Comparison of ENCODE assay signal across 20 mouse cellular contexts in genomic region chr8:70903112-70903511, GRCm38 (mm10). TPM values are rescaled to one million over a fixed set of nuclear protein-coding genes. Genes with fewer than 3 reads are reported as not detected.
DNase-seq lines count a peak whose midpoint lies in the region; ATAC-seq and TF ChIP-seq lines count a peak whose summit lies in the region.
"Had no signal": no experiment of that assay in that cellular context is flagged by ENCODE, and none has a peak within 500 bp of the region (broad histone marks: within the 10 kb centered on the region; RNA-seq: fewer than 3 reads in every experiment).

No protein-coding gene starts in this region.

- H3K27ac ChIP-seq in hindbrain, embryonic 13.5 days, result no peak overlapping the region
- H3K27ac ChIP-seq in hindbrain, postnatal 0 days, result no peak overlapping the region
- no peak overlapping the region for H3K27ac ChIP-seq in neural tube, embryonic 13.5 days (replicated peaks)
- H3K27ac ChIP-seq in neural tube, embryonic 15.5 days (replicated peaks), result no peak overlapping the region
- H3K27ac ChIP-seq in left cerebral cortex, adult 2 months, result no peak overlapping the region
- H3K27ac ChIP-seq: heart, embryonic 13.5 days; kidney, embryonic 15.5 days; limb, embryonic 15.5 days had no signal

- peak overlapping the region; percentile 35; the same call in 1 of the 2 replicates for H3K9ac ChIP-seq in hindbrain, embryonic 13.5 days
- no peak overlapping the region for H3K9ac ChIP-seq in hindbrain, postnatal 0 days (replicated peaks; ENCODE audit: low read length)
- peak overlapping the region; percentile 54 for H3K9ac ChIP-seq in neural tube, embryonic 13.5 days
- no peak overlapping the region for H3K9ac ChIP-seq in neural tube, embryonic 15.5 days (replicated peaks)
- H3K9ac ChIP-seq: heart, embryonic 13.5 days; kidney, embryonic 15.5 days; limb, embryonic 15.5 days had no signal

- TF ChIP-seq CTCF in hindbrain, postnatal 0 days (IDR thresholded peaks at IDR 0.05; ENCODE audit: low read depth), result no peak
- no peak for TF ChIP-seq CTCF in left cerebral cortex, adult 2 months (IDR thresholded peaks at IDR 0.05)

- H3K36me3 ChIP-seq in hindbrain, embryonic 13.5 days, result no peaks in the 10 kb centered on the region
- no peaks in the 10 kb centered on the region for H3K36me3 ChIP-seq in hindbrain, postnatal 0 days (ENCODE audit: insufficient read depth, low read length)
- no peaks in the 10 kb centered on the region for H3K36me3 ChIP-seq in neural tube, embryonic 13.5 days
- H3K36me3 ChIP-seq in neural tube, embryonic 15.5 days, result no peaks in the 10 kb centered on the region
- H3K36me3 ChIP-seq: heart, embryonic 13.5 days; kidney, embryonic 15.5 days; limb, embryonic 15.5 days had no signal

- ATAC-seq in hindbrain, embryonic 13.5 days (ENCODE audit: low FRiP score), result no peak
- no peak for ATAC-seq in hindbrain, postnatal 0 days
- no peak for ATAC-seq in neural tube, embryonic 13.5 days (ENCODE audit: low read depth)
- ATAC-seq in neural tube, embryonic 15.5 days (ENCODE audit: low FRiP score), result no peak
- ATAC-seq: CD4-positive, CD25-positive, alpha-beta regulatory T cell, adult 4 months; hindbrain, embryonic 16.5 days; intestine, postnatal 0 days had no signal

- intact Hi-C loops in left cerebral cortex, adult 2 months (cut with DNase I), result no loop called here

- no peak for DNase-seq in hindbrain, postnatal 0 days (ENCODE audit: low spot score)
- peak; percentile 34 for DNase-seq in ZHBTc4 (ENCODE audit: low read depth, low spot score)
- DNase-seq in spleen, adult 12 weeks (ENCODE audit: low spot score), result no peak
- no peak for DNase-seq in left cerebral cortex, adult 2 months (ENCODE audit: extremely low spot score in 1 of 2, low spot score in 2 of 2)
- DNase-seq: cerebellum, adult 8-10 months; kidney, postnatal 4 days; lung, postnatal 10 days had no signal

- H3K4me3 ChIP-seq in hindbrain, embryonic 13.5 days, result no peak overlapping the region
- no peak overlapping the region for H3K4me3 ChIP-seq in hindbrain, postnatal 0 days (ENCODE audit: low read length)
- H3K4me3 ChIP-seq in neural tube, embryonic 13.5 days, result no peak overlapping the region
- H3K4me3 ChIP-seq in neural tube, embryonic 15.5 days (replicated peaks), result no peak overlapping the region
- no peak overlapping the region for H3K4me3 ChIP-seq in left cerebral cortex, adult 2 months
- H3K4me3 ChIP-seq: heart, embryonic 13.5 days; kidney, embryonic 15.5 days; limb, embryonic 15.5 days had no signal

- H3K9me3 ChIP-seq in hindbrain, embryonic 13.5 days, result no peaks in the 10 kb centered on the region
- no peaks in the 10 kb centered on the region for H3K9me3 ChIP-seq in hindbrain, postnatal 0 days (ENCODE audit: low read length)
- no peaks in the 10 kb centered on the region for H3K9me3 ChIP-seq in neural tube, embryonic 13.5 days
- H3K9me3 ChIP-seq in neural tube, embryonic 15.5 days (replicated peaks), result no peaks in the 10 kb centered on the region
- H3K9me3 ChIP-seq: G1E; heart, embryonic 13.5 days; kidney, embryonic 15.5 days; limb, embryonic 15.5 days had no signal

- no peak overlapping the region for H3K4me2 ChIP-seq in hindbrain, embryonic 13.5 days
- H3K4me2 ChIP-seq in hindbrain, postnatal 0 days (ENCODE audit: low read depth, low read length), result no peak overlapping the region
- H3K4me2 ChIP-seq in neural tube, embryonic 13.5 days, result no peak overlapping the region
- H3K4me2 ChIP-seq in neural tube, embryonic 15.5 days, result no peak overlapping the region
- H3K4me2 ChIP-seq: heart, embryonic 13.5 days; kidney, embryonic 15.5 days; limb, embryonic 15.5 days had no signal

- H3K27me3 ChIP-seq in hindbrain, embryonic 13.5 days, result peaks cover 30% of the 10 kb centered on the region
- no peaks in the 10 kb centered on the region for H3K27me3 ChIP-seq in hindbrain, postnatal 0 days (ENCODE audit: insufficient read depth, low read length)
- H3K27me3 ChIP-seq in neural tube, embryonic 13.5 days, result peaks cover 35% of the 10 kb centered on the region
- H3K27me3 ChIP-seq in neural tube, embryonic 15.5 days (replicated peaks), result peaks cover 12% of the 10 kb centered on the region

- WGBS in hindbrain, embryonic 13.5 days, result 42% methylated on average over 4 of the region's 4 CpGs
- 42% methylated on average over 4 of the region's 4 CpGs for WGBS in hindbrain, postnatal 0 days
- 53% methylated on average over 4 of the region's 4 CpGs for WGBS in neural tube, embryonic 13.5 days
- 56% methylated on average over 4 of the region's 4 CpGs for WGBS in neural tube, embryonic 15.5 days

- peaks cover 28% of the 10 kb centered on the region for H3K4me1 ChIP-seq in hindbrain, embryonic 13.5 days (replicated peaks)
- peaks cover 7% of the 10 kb centered on the region; the same call in 1 of the 2 replicates for H3K4me1 ChIP-seq in hindbrain, postnatal 0 days (ENCODE audit: insufficient read depth, low read length)
- H3K4me1 ChIP-seq in neural tube, embryonic 13.5 days (replicated peaks), result peaks cover 28% of the 10 kb centered on the region
- H3K4me1 ChIP-seq in neural tube, embryonic 15.5 days, result peaks cover 25% of the 10 kb centered on the region

RNA-seq across cellular contexts. Expression of gene Map1s, which starts 2.6 kb away (rescaled TPM):
- 55.6 and 61.9 TPM in 2 replicates for polyA plus RNA-seq in hindbrain, embryonic 13.5 days (2015; fragmentation: Nextera tagmentation; extraction: Ambion mirVana)
- total RNA-seq in hindbrain, postnatal 0 days (2014; rRNA removed), result 98.1 and 98.6 TPM in 2 replicates
- 52.3 and 54.4 TPM in 2 replicates for polyA plus RNA-seq in hindbrain, postnatal 0 days (2015; fragmentation: Nextera tagmentation; extraction: Ambion mirVana)
- 55.4 and 60.7 TPM in 2 replicates for polyA plus RNA-seq in neural tube, embryonic 13.5 days (2015; fragmentation: Nextera tagmentation; extraction: Ambion mirVana)
- polyA plus RNA-seq in neural tube, embryonic 15.5 days (2015; fragmentation: Nextera tagmentation; extraction: Ambion mirVana), result 59.5 and 64.6 TPM in 2 replicates
- 10 to 100 TPM; 80.4 to 95.7 TPM for total RNA-seq in left cerebral cortex, adult 2 months (2021)

RNA-seq across cellular contexts. Expression of gene Rpl18a, which starts 5.9 kb away (rescaled TPM):
- 2,665 and 2,711 TPM in 2 replicates for polyA plus RNA-seq in hindbrain, embryonic 13.5 days (2015; fragmentation: Nextera tagmentation; extraction: Ambion mirVana)
- 1,411 and 1,940 TPM in 2 replicates for total RNA-seq in hindbrain, postnatal 0 days (2014; rRNA removed)
- 2,686 and 2,710 TPM in 2 replicates for polyA plus RNA-seq in hindbrain, postnatal 0 days (2015; fragmentation: Nextera tagmentation; extraction: Ambion mirVana)
- polyA plus RNA-seq in neural tube, embryonic 13.5 days (2015; fragmentation: Nextera tagmentation; extraction: Ambion mirVana), result 2,220 and 2,572 TPM in 2 replicates
- polyA plus RNA-seq in neural tube, embryonic 15.5 days (2015; fragmentation: Nextera tagmentation; extraction: Ambion mirVana), result 2,109 and 2,618 TPM in 2 replicates
- 100 to 1,000 TPM; 588 to 633 TPM for total RNA-seq in left cerebral cortex, adult 2 months (2021)

RNA-seq across cellular contexts. Expression of gene Slc5a5, which starts 10.6 kb away (rescaled TPM):
- polyA plus RNA-seq in hindbrain, embryonic 13.5 days (2015; fragmentation: Nextera tagmentation; extraction: Ambion mirVana), result 0.61 and 0.95 TPM in 2 replicates
- total RNA-seq in hindbrain, postnatal 0 days (2014; rRNA removed), result 2.5 and 2.8 TPM in 2 replicates
- polyA plus RNA-seq in hindbrain, postnatal 0 days (2015; fragmentation: Nextera tagmentation; extraction: Ambion mirVana), result 4.2 and 4.3 TPM in 2 replicates
- 1.6 TPM in 2 replicates for polyA plus RNA-seq in neural tube, embryonic 13.5 days (2015; fragmentation: Nextera tagmentation; extraction: Ambion mirVana)
- polyA plus RNA-seq in neural tube, embryonic 15.5 days (2015; fragmentation: Nextera tagmentation; extraction: Ambion mirVana), result 3.0 and 3.3 TPM in 2 replicates
- total RNA-seq in left cerebral cortex, adult 2 months (2021), result 10 to 100 TPM in 1 of 2 experiments, 1 to 10 TPM in 1; 9.9 to 10.3 TPM
- total RNA-seq: G1E; heart, postnatal 25 days; megakaryocyte-erythroid progenitor cell, adult 5-6 weeks; monocyte, adult 5-6 weeks had no signal
- polyA plus RNA-seq: CD4-positive, CD25-positive, alpha-beta regulatory T cell, adult 4 months had no signal

RNA-seq across cellular contexts. Expression of gene Ccdc124, which starts 29.4 kb away (rescaled TPM):
- 157 and 162 TPM in 2 replicates for polyA plus RNA-seq in hindbrain, embryonic 13.5 days (2015; fragmentation: Nextera tagmentation; extraction: Ambion mirVana)
- 36.0 and 45.1 TPM in 2 replicates for total RNA-seq in hindbrain, postnatal 0 days (2014; rRNA removed)
- polyA plus RNA-seq in hindbrain, postnatal 0 days (2015; fragmentation: Nextera tagmentation; extraction: Ambion mirVana), result 145 and 154 TPM in 2 replicates
- 148 and 156 TPM in 2 replicates for polyA plus RNA-seq in neural tube, embryonic 13.5 days (2015; fragmentation: Nextera tagmentation; extraction: Ambion mirVana)
- 162 and 163 TPM in 2 replicates for polyA plus RNA-seq in neural tube, embryonic 15.5 days (2015; fragmentation: Nextera tagmentation; extraction: Ambion mirVana)
- total RNA-seq in left cerebral cortex, adult 2 months (2021), result 10 to 100 TPM; 94.8 to 99.0 TPM

RNA-seq across cellular contexts. Expression of gene Kcnn1, which starts 40.1 kb away (rescaled TPM):
- polyA plus RNA-seq in hindbrain, embryonic 13.5 days (2015; fragmentation: Nextera tagmentation; extraction: Ambion mirVana), result 13.3 and 17.7 TPM in 2 replicates
- 29.8 and 33.6 TPM in 2 replicates for total RNA-seq in hindbrain, postnatal 0 days (2014; rRNA removed)
- polyA plus RNA-seq in hindbrain, postnatal 0 days (2015; fragmentation: Nextera tagmentation; extraction: Ambion mirVana), result 7.8 and 10.8 TPM in 2 replicates
- 17.5 and 17.9 TPM in 2 replicates for polyA plus RNA-seq in neural tube, embryonic 13.5 days (2015; fragmentation: Nextera tagmentation; extraction: Ambion mirVana)
- 17.6 and 18.6 TPM in 2 replicates for polyA plus RNA-seq in neural tube, embryonic 15.5 days (2015; fragmentation: Nextera tagmentation; extraction: Ambion mirVana)
- 10 to 100 TPM; 20.0 to 20.4 TPM for total RNA-seq in left cerebral cortex, adult 2 months (2021)
- total RNA-seq: megakaryocyte-erythroid progenitor cell, adult 5-6 weeks; monocyte, adult 5-6 weeks had no signal
- polyA plus RNA-seq: CD4-positive, CD25-positive, alpha-beta regulatory T cell, adult 4 months had no signal

Comparison
In these comparisons a context has a peak if more than half of its experiments do, and no peak if none do; other contexts are left out.
1. H3K9ac ChIP-seq: peak in hindbrain, embryonic 13.5 days (single experiment) and neural tube, embryonic 13.5 days (single experiment); none in hindbrain, postnatal 0 days (single experiment) and neural tube, embryonic 15.5 days (single experiment).